Mouse (Mus musculus): ENCODE results near the gene Kcnn3. TPM values are rescaled to one million over a fixed set of nuclear protein-coding genes. Genes with fewer than 3 reads are reported as not detected.

Gene Kcnn3
- polyA plus RNA-seq, 1 experiment from 2014 or later = 1.2 TPM

Other genes starting within 250 kb of the Kcnn3 start
- gene Slc50a1, start 249.6 kb upstream of the Kcnn3 start, polyA plus RNA-seq (2015; fragmentation: Nextera tagmentation; extraction: Ambion mirVana) = 62.3 and 65.4 TPM in 2 replicates
- 89.7 and 94.5 TPM in 2 replicates for gene Efna1, start 239.0 kb upstream of the Kcnn3 start, polyA plus RNA-seq (2015; fragmentation: Nextera tagmentation; extraction: Ambion mirVana)
- 5.8 and 6.0 TPM in 2 replicates for gene Efna3, start 197.2 kb upstream of the Kcnn3 start, polyA plus RNA-seq (2015; fragmentation: Nextera tagmentation; extraction: Ambion mirVana)
- gene Efna4, start 182.1 kb upstream of the Kcnn3 start, polyA plus RNA-seq (2015; fragmentation: Nextera tagmentation; extraction: Ambion mirVana) = 29.0 and 29.9 TPM in 2 replicates
- gene Adam15, start 170.2 kb upstream of the Kcnn3 start, polyA plus RNA-seq (2015; fragmentation: Nextera tagmentation; extraction: Ambion mirVana) = 61.5 and 63.0 TPM in 2 replicates
- gene Dcst2, start 158.2 kb upstream of the Kcnn3 start, polyA plus RNA-seq (2015; fragmentation: Nextera tagmentation; extraction: Ambion mirVana) = 0.11 and 0.19 TPM in 2 replicates
- 0.21 TPM in 1 of 2 replicates, not detected in the other for gene Dcst1, start 154.9 kb upstream of the Kcnn3 start, polyA plus RNA-seq (2015; fragmentation: Nextera tagmentation; extraction: Ambion mirVana)
- 3.7 TPM in 2 replicates for gene Zbtb7b, start 125.4 kb upstream of the Kcnn3 start, polyA plus RNA-seq (2015; fragmentation: Nextera tagmentation; extraction: Ambion mirVana)
- not detected in 2 replicates for gene Lenep, start 117.4 kb upstream of the Kcnn3 start, polyA plus RNA-seq (2015; fragmentation: Nextera tagmentation; extraction: Ambion mirVana)
- 21.3 and 23.1 TPM in 2 replicates for gene Flad1, start 108.3 kb upstream of the Kcnn3 start, polyA plus RNA-seq (2015; fragmentation: Nextera tagmentation; extraction: Ambion mirVana)
- 556 and 595 TPM in 2 replicates for gene Cks1b, start 101.8 kb upstream of the Kcnn3 start, polyA plus RNA-seq (2015; fragmentation: Nextera tagmentation; extraction: Ambion mirVana)
- gene Shc1, start 101.7 kb upstream of the Kcnn3 start, polyA plus RNA-seq (2015; fragmentation: Nextera tagmentation; extraction: Ambion mirVana) = 108 and 111 TPM in 2 replicates
- gene Pygo2, start 90.0 kb upstream of the Kcnn3 start, polyA plus RNA-seq (2015; fragmentation: Nextera tagmentation; extraction: Ambion mirVana) = 40.6 and 41.1 TPM in 2 replicates
- gene Pbxip1, start 83.5 kb upstream of the Kcnn3 start, polyA plus RNA-seq (2015; fragmentation: Nextera tagmentation; extraction: Ambion mirVana) = 32.6 and 35.0 TPM in 2 replicates
- gene Pmvk, start 65.6 kb upstream of the Kcnn3 start, polyA plus RNA-seq (2015; fragmentation: Nextera tagmentation; extraction: Ambion mirVana) = 48.0 and 50.5 TPM in 2 replicates
- gene Adar, start 194.9 kb downstream of the Kcnn3 start, polyA plus RNA-seq (2015; fragmentation: Nextera tagmentation; extraction: Ambion mirVana) = 10.8 and 11.3 TPM in 2 replicates
- 0.30 and 0.36 TPM in 2 replicates for gene Chrnb2, start 244.5 kb downstream of the Kcnn3 start, polyA plus RNA-seq (2015; fragmentation: Nextera tagmentation; extraction: Ambion mirVana)